Mouse (Mus musculus) ES-Bruce4 (cell line): ENCODE results near the gene Mlf2.

Experiments used
- CTCF ChIP-seq: IDR thresholded peaks from one replicate; pipeline ENCODE4 v1.8.1; 2011; ENCODE audit warnings: low read depth, low read length
- EP300 ChIP-seq: IDR thresholded peaks from 2 replicates; pipeline ENCODE4 v1.6.1; 2011; ENCODE audit warnings: low read depth, low read length; ENCODE audit not compliant: insufficient read depth
- POLR2A ChIP-seq: IDR thresholded peaks from one replicate; pipeline ENCODE4 v1.8.1; 2011; ENCODE audit warnings: low read length; ENCODE audit not compliant: insufficient read depth

- TF ChIP-seq CTCF: no peak
- no peak for TF ChIP-seq POLR2A
- no peak for TF ChIP-seq EP300
These were observed 26.9 kb downstream of the Mlf2 start for GRCm38 (mm10) chr6:124958127-124958526.
